Mouse (Mus musculus) spleen, postnatal 4 days (tissue): ENCODE data around the gene Rp9.
"Not testable (repeated sequence)": the region's sequence is repeated elsewhere in the genome, so short reads cannot be mapped to it uniquely, and the experiment has no call there.

Source experiments
- DNase-seq, 2 experiments: peaks; one replicate each; pipeline ENCODE4 v3.0.0; 2022; ENCODE audit warnings: low spot score in 2 of 2

Rp9 gene

GRCm38 (mm10) chr9:22461946-22462345 lies 7.6 kb downstream of the Rp9 start:
- no peak for DNase-seq

GRCm38 (mm10) chr9:22457142-22457835 lies 12.3 kb downstream of the Rp9 start:
- peak in 1 of 2 experiments; percentile 47 for DNase-seq

- DNase-seq = no peak
These were observed 14.5 kb downstream of the Rp9 start for GRCm38 (mm10) chr9:22455041-22455440.

GRCm38 (mm10) chr9:22453990-22454389 lies 15.6 kb downstream of the Rp9 start, which contains the start of gene Gm17545:
TSS of gene Gm17545 (plus strand) at chr9:22454290.
- not testable (repeated sequence) for DNase-seq

- DNase-seq = peak in 1 of 2 experiments; percentile 30
These were observed 16.0 kb downstream of the Rp9 start for GRCm38 (mm10) chr9:22453501-22453924.

- DNase-seq = no peak
These were observed 16.8 kb downstream of the Rp9 start for GRCm38 (mm10) chr9:22452697-22453096.

- DNase-seq = no peak
These were observed 20.3 kb downstream of the Rp9 start for GRCm38 (mm10) chr9:22449209-22449608.

GRCm38 (mm10) chr9:22448420-22448819 lies 21.1 kb downstream of the Rp9 start:
- no peak for DNase-seq

GRCm38 (mm10) chr9:22447213-22447612 lies 22.3 kb downstream of the Rp9 start:
- DNase-seq = no peak

GRCm38 (mm10) chr9:22445123-22445522 lies 24.4 kb downstream of the Rp9 start:
- no peak for DNase-seq

- no peak for DNase-seq
These were observed 26.4 kb downstream of the Rp9 start for GRCm38 (mm10) chr9:22443157-22443556.

GRCm38 (mm10) chr9:22438826-22439225 lies 30.7 kb downstream of the Rp9 start:
- DNase-seq = no peak

GRCm38 (mm10) chr9:22434101-22434500 lies 35.4 kb downstream of the Rp9 start:
- DNase-seq = no peak

GRCm38 (mm10) chr9:22433221-22433620 lies 36.3 kb downstream of the Rp9 start:
- no peak for DNase-seq

- no peak for DNase-seq
These were observed 39.2 kb downstream of the Rp9 start for GRCm38 (mm10) chr9:22430315-22430840.

GRCm38 (mm10) chr9:22429533-22430241 lies 39.9 kb downstream of the Rp9 start:
- DNase-seq = no peak

GRCm38 (mm10) chr9:22428666-22429410 lies 40.7 kb downstream of the Rp9 start:
- DNase-seq = no peak

GRCm38 (mm10) chr9:22428028-22428665 lies 41.4 kb downstream of the Rp9 start:
- DNase-seq = no peak

- no peak for DNase-seq
These were observed 44.8 kb downstream of the Rp9 start for GRCm38 (mm10) chr9:22424719-22425118.

- no peak for DNase-seq
These were observed 45.3 kb downstream of the Rp9 start for GRCm38 (mm10) chr9:22424196-22424595.

- DNase-seq = no peak
These were observed 46.0 kb downstream of the Rp9 start for GRCm38 (mm10) chr9:22423507-22423906.

- no peak for DNase-seq
These were observed 47.0 kb downstream of the Rp9 start for GRCm38 (mm10) chr9:22422559-22422958.
